Mouse (Mus musculus): ENCODE measurements around the gene Sh3gl3.

Sh3gl3 gene

GRCm38 (mm10) chr7:82293441-82293840, 119.8 kb downstream of the Sh3gl3 start:
- no peak for DNase-seq (ENCODE audit: low spot score)

GRCm38 (mm10) chr7:82294083-82294482, 120.4 kb downstream of the Sh3gl3 start:
- DNase-seq (ENCODE audit: low spot score) = no peak

GRCm38 (mm10) chr7:82294611-82295010, 121.0 kb downstream of the Sh3gl3 start:
- DNase-seq (ENCODE audit: low spot score) = no peak

- no peak for DNase-seq (ENCODE audit: low spot score)
Measured at GRCm38 (mm10) chr7:82308398-82308797, 134.8 kb downstream of the Sh3gl3 start.

GRCm38 (mm10) chr7:82318515-82318914, 144.9 kb downstream of the Sh3gl3 start:
- no peak for DNase-seq (ENCODE audit: low spot score)

- DNase-seq (ENCODE audit: low spot score) = no peak
Measured at GRCm38 (mm10) chr7:82326616-82327015, 153.0 kb downstream of the Sh3gl3 start.

GRCm38 (mm10) chr7:82327201-82327600, 153.6 kb downstream of the Sh3gl3 start:
- no peak for DNase-seq (ENCODE audit: low spot score)

GRCm38 (mm10) chr7:82327881-82328280, 154.2 kb downstream of the Sh3gl3 start:
- no peak for DNase-seq (ENCODE audit: low spot score)

GRCm38 (mm10) chr7:82329831-82330230, 156.2 kb downstream of the Sh3gl3 start:
- no peak for DNase-seq (ENCODE audit: low spot score)

GRCm38 (mm10) chr7:82330860-82331259, 157.2 kb downstream of the Sh3gl3 start:
- DNase-seq (ENCODE audit: low spot score) = no peak

- no peak for DNase-seq (ENCODE audit: low spot score)
Measured at GRCm38 (mm10) chr7:82334000-82334399, 160.4 kb downstream of the Sh3gl3 start.

GRCm38 (mm10) chr7:82335211-82336121, 161.8 kb downstream of the Sh3gl3 start, which contains the start of gene Adamtsl3:
Gene Adamtsl3 (plus strand): TSS chr7:82335694.
- DNase-seq (ENCODE audit: low spot score) = peak; percentile 26

GRCm38 (mm10) chr7:82336132-82336531, 162.5 kb downstream of the Sh3gl3 start:
- peak; percentile 26 for DNase-seq (ENCODE audit: low spot score)

- DNase-seq (ENCODE audit: low spot score) = no peak
Measured at GRCm38 (mm10) chr7:82338121-82338520, 164.5 kb downstream of the Sh3gl3 start.

- DNase-seq (ENCODE audit: low spot score) = no peak
Measured at GRCm38 (mm10) chr7:82338532-82338931, 164.9 kb downstream of the Sh3gl3 start.

- DNase-seq (ENCODE audit: low spot score) = peak; percentile 19
Measured at GRCm38 (mm10) chr7:82339214-82339613, 165.6 kb downstream of the Sh3gl3 start.

GRCm38 (mm10) chr7:82341476-82341875, 167.8 kb downstream of the Sh3gl3 start:
- no peak for DNase-seq (ENCODE audit: low spot score)

GRCm38 (mm10) chr7:82346706-82347105, 173.1 kb downstream of the Sh3gl3 start:
- DNase-seq (ENCODE audit: low spot score) = no peak

- DNase-seq (ENCODE audit: low spot score) = no peak
Measured at GRCm38 (mm10) chr7:82349796-82350195, 176.2 kb downstream of the Sh3gl3 start.

- DNase-seq (ENCODE audit: low spot score) = no peak
Measured at GRCm38 (mm10) chr7:82350421-82350820, 176.8 kb downstream of the Sh3gl3 start.
